Mouse (Mus musculus) CD4-positive helper T cell, adult 2 months (primary cell): ENCODE results near the gene Uchl1.

Experiments used
- DNase-seq: peaks from one replicate; pipeline ENCODE4 v3.0.0-alpha.2; 2012; ENCODE audit warnings: low read depth, missing footprints, low spot score

Uchl1 gene

DNA sequence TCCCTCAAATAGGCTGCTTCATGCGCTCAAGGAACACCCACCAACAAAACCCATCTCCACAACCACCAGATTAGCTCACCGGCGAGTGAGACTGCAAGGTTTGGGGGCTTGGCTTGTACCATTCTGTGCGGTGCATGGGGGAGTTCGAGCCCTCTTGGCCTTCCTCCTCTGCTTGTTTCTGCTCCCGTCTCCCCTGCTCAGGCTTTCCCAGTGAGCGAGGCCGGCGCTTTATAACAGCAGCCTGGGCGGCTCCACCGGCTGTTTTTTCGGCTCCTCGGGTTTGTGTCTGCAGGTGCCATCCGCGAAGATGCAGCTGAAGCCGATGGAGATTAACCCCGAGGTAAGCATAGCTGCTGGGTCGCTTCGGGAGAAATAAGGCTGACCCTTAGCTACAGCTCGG lies at the start of gene Uchl1:
Gene Uchl1 (plus strand): TSS at position 109 of the 400 bp plus-strand sequence.
- DNase-seq: no peak

DNA sequence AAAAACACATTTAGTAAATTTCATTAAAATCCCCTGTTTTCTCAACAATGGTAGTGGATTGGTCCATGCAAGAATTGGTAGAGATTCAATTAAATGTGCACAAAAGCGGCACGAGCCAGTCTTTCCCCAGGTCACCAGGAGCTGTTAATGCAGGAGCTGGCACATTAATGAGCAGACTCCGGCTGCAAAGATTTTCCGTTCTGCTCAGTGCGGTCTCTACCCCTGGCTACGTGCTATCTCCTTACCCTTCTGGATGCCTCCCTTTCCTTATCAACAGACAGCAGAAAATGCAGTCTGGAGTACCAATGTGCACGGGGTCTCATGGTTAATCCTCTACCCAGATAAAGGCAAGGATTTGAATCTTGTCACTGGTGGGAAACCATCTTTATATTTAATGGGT lies 48.1 kb upstream of the Uchl1 start:
- DNase-seq: no peak

DNA sequence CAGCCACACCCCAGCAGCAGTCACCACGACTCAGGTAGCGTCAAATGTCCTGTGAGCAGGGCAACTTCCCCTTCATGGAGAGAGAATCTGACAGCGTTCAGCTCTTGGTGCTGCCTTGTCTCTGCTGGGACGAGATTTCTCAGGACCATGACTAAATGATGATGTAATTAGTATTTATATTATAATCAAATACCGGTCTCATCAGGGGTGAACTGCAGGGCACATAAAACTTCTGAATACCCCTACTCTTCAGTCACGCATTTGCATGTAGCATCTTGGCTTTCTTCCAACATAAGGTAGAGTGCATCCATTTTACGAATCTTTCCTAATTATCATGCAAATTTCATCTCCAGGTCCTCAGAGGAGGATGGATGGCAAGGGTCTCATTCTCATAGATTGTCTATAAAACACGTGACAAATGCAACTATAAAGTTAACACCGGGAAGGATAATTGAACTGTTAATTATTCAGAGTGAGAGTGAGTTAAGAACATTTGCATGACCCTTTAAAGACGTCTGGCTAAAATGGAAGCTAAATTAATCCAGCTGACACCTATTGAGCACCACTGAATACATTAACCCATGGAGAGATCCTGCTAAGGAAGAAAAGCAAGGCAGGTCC lies 40.3 kb upstream of the Uchl1 start:
- DNase-seq: no peak

DNA sequence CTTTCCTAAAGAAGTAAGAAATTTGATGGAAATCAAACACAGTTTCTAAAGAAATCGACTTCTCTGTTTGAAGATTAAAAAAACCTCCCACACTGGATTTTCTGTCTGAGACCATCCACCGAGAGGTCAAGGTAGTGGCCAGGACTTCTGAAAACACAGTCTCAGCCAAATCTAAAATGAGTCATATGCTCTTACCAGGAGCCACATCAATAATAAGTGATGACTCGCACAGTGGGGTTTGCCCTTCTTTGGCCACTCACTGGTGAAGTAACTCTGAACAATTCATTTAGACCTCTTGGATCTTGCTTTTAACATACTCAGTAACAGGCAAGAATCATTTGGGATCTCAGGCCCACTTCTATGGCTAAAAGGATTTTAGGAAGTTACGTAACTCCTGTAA lies 33.7 kb upstream of the Uchl1 start:
- DNase-seq: no peak

DNA sequence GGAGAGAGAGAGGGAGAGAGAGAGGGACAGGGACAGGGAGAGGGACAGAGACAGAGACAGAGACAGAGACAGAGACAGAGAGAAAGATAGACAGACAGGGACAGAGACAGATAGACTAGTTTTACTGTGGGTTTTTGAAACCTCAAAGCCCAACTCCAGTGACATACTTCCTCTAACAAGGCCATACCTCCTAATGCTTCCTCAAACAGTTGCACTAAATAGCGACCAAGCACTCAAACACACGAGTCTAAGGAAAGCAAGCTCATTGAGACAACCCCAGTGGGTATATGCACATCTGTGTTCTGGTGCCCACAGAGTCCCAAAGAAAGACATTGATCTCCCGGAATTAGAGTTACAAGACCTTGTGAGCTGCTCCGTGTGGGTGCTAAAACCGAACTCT lies 32.6 kb upstream of the Uchl1 start:
- no peak for DNase-seq

DNA sequence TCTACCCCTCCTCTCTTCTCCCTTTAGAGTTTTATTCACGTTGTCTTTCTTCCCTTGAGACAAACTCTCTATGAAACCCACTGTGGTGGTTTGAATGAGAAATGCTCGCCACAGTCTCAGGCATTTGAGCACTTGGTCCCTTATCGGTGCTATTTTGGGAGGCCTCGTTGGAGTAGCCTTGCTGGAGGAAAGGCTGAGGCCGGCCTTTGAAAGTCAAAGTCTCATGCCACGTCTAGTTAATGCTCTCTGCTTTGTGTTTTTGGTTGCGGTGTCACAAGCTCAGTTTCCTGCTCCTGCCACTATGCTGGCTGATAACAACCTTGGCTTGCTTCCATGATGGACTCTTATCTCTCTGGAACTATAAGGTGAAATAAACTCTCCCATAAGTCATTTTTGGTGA lies 28.4 kb upstream of the Uchl1 start:
- no peak for DNase-seq

DNA sequence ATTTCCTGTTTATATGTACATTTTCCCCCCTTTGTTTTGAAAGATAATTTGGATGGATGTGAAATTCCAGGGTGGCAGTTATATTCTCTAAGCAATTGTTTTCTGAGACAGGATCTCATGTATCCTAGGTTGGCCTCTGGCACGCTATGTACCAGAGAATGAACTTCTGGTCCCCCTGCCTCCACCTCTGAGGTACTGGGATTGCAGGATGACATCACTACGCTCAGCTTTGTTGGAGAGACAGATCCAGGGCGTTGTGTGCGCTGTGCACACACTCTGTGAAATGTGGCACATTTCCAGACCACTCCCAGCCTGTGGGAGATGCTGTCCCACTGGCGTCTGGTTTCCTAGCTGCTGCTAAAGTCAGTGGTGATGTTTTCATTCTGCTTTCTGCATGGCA lies 21.7 kb upstream of the Uchl1 start:
- DNase-seq: no peak

DNA sequence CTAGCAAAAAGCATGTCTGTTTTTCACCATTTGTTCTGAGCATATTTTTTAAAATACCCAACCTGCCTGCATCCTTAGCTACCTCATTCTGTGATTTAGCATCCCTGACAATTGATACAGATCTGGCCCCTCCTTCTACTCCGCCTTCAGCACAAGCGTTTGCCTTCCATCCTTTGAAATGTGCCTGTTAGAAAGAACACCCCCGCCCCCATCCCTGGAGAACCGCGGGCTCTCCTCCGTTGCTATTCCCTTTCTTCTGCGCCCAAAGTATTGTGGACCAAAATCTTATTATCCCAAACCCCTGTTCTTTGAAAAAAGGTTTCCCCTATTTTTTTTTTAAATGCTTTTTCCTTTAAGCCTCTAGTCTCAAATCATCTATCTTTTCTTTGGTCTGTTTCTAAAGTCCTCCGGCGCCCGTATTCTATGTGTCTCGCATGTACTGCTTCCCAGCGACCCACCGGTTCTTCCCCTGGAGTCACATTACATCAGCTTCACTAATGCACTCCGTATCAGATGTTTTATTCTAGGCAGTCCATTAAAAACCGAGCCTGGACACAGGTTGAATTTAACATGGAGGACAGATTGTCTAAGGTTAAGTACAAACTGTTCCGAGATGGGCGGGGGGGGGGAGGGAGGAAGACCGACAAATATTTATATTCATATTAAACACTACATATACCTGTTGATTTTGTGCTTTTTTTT lies 551 bp upstream of the Uchl1 start:
- no peak for DNase-seq

DNA sequence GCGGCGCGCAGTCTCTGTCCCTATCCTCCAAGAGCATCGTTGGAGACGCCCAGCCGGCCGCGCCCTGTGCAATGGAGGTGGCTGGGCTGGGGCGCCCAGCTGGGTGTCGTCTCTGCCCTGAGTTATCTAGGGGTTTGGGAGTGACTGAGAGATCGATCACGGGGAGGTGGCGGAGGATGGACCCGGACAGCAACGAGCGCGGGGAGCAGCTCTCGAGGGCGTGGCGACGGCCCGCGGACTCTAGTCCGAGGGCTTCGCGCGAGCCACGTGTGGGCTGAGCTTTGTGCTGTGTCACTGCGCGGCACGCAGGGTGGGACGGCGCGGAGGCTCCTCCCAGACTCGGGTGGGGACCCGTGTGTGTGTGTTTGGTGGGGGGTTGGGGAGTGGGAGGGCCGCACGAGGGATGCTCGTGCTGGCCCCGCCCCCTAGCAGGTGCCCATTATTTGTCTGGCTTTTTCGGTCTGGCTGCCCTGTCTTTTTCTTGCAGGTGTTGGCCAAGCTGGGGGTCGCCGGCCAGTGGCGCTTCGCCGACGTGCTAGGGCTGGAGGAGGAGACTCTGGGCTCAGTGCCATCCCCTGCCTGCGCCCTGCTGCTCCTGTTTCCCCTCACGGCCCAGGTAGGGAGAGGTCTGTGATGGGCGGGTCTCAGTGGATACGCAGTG lies 696 bp downstream of the Uchl1 start:
- DNase-seq: no peak

DNA sequence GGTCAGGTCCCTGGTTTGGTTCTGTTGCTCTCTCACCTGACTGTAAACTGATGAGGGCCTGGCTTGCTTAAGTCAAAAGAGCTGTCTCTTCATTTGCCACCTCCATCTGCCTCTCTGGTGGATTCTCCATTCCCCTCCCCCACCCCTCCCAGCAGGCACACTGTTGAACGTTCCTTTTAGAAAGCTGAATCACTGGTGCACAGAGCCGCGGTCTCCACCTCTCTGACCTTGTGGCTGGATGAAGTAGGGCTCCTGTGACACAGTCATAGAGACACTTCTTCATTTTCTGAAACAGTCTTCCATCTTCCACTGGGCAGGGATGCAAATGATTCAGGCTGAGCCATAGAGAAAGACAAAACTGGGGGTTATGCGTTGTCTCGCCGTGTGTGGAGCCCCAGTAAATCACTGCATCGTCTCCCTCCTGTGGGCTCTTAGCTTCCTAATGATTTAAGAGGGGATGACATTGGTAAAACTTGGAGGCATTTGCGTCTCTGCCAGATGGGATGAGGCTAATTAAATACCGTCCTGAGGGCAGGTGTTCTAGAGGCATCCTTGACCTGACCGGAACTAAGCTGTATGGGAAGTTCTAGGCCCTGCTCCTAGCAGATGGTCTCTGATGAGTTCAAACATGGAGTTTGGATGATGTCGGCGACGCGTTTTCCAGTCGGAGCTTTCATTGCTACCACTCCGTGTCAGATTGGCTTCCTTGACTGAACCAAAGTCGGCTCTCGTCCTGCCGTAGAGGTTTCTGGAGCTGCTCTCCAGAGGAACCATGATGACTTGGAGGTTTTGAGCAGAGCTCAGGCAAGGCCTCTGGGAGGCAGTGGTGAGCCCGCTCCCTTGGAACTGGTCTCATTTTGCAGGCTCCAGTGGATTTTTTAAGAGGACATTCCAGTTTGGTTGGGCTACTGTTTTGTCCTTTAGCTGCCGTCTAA lies 1.8 kb downstream of the Uchl1 start:
- DNase-seq: no peak

DNA sequence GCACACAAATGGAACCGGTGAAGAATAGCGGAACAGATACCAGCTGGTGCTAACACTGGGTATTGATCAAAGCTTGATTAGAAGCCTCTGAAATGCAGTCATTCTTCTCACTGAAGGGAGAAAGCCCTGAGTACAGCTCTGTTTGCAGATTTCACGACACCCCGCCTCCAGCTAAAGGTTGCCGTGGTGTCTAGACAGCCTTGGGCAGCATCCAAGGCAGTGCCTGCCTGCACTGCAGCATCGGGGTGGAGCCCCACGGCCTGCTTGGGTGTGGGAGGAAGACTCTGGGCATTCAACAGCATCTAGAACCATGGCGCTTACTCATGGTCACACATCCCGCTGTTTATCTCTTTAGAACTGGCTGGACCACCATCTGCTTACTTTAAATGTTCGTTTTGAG lies 3.3 kb downstream of the Uchl1 start:
- DNase-seq: no peak

DNA sequence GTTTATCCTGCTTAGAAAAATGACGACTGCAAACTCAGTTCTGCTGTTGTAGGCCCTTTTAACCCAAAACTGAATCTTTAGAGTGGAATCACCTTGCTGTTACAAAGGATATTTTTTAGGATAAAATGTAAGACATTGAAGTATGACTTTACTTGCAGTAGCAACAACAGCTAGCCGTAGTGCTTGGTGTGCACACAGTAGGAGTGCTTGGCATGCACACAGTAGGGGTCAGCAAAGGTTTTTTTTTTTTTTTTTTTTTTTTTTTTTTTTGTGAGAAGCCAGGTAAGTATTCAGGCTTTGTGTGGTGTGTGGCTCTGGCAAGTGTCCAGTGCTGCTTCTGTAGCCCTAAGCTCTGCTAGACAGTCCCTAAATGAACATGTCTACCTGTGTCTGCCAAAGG lies 10.0 kb downstream of the Uchl1 start:
- no peak for DNase-seq

DNA sequence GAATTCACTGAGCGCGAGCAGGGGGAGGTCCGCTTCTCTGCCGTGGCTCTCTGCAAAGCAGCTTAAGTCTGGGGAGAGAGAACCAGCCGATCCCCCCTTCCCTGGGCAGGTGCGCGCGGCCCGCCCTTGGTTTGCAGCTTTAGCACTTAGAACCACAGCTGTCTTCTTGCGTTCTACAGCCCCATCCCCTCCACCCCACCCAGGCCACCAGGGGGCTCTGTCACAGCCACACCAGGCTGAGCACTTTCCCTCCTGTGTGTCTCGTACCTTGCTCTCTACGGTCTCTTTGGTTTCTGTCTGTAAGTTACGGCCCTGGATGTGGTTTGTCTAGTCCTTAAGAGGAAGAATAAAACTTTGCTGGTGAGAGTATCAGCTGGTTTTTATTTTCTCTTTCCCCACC lies 11.0 kb downstream of the Uchl1 start:
- DNase-seq: no peak

DNA sequence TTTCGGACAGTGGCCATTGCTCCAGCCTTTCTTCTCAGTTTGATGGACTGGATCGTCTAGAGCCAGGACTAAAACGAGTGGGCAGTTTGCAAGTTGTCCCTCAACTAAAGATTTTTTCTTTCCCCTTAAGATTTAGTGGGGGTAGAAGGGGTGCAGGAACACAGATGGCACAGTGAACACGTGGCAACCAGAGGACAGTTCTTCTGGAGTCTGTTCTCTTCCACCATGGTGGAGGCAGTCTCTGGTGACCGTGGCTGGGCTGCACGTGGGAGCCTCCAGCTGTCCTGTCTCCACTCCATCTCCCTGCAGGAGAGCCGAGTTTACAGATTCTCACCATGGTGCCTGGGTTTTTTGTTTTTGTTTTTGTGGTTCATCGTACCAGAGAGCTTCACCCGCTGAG lies 11.8 kb downstream of the Uchl1 start:
- no peak for DNase-seq

DNA sequence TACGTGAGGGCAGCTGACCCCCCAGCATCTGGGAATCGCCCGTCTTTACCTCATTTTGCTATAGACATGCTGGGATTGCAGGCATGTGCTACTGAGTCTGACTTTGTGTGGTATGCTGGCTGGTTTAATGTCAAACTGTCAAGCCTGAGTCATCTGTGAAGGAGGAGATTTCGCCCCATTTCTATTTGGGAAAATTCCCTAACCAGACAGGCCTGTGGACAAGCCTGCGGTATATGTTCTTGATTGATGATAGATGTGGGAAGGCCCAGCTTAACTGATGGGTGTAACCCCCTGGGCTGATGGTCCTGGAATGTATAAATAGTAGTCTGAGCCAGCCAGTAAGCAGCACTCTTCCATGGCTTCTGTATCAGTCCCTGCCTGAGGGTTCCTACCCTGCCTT lies 12.4 kb downstream of the Uchl1 start:
- no peak for DNase-seq

DNA sequence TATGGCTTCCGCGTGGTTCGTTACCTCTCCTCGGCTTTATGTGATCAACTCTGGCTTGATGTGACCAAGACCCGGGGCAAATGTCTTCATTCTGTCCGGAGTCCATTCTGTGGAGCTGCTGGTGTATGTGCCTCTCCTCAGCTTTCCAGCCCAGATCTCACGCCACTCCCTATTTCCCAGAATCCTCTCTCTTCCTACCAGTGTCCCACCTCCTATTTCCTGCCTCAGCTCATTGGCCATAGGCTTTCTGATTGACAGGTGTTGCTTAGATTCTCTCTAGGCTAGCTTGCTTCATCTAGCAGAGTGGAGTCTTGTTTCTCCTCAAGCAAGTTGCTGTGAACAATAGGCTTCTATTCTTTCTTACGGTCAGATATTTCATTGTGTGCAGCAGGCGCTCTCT lies 13.9 kb downstream of the Uchl1 start:
- DNase-seq: no peak

DNA sequence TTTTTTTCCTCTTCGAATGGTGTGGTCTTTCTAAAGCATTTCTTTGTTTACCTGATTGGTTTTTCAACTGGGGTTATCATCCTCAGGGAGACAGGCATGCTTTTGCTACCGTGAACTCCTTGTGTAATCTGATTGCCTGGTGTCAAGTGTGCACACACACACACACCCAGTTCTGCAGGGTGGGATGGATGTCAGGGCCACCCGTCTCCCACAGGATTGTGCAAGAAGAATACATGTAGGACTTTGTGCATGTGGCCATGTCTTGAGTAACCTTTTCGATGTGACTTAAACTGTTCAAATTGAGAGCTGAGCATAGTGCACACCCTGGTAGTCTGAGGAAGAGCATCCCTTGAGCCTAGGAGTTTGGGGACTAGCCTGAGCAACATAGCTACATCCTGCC lies 17.3 kb downstream of the Uchl1 start:
- DNase-seq: no peak

DNA sequence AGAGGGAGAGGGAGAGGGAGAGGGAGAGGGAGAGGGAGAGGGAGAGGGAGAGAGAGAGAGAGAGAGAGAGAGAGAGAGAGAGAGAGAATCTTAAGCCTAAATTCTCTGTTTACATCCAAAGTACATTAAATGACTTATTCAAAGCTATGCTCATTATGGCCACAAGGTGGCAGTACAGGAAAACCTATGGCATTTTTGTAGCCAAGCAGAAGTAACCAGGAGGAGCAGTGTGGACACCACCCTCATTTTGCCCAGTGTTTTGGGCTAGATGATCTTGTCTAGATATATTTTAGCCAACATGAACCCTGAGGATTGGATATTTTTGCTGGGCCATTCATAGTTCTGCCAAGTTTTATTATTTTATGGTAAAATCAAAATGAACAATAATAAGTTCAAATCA lies 21.2 kb downstream of the Uchl1 start:
- DNase-seq: peak; percentile 51

DNA sequence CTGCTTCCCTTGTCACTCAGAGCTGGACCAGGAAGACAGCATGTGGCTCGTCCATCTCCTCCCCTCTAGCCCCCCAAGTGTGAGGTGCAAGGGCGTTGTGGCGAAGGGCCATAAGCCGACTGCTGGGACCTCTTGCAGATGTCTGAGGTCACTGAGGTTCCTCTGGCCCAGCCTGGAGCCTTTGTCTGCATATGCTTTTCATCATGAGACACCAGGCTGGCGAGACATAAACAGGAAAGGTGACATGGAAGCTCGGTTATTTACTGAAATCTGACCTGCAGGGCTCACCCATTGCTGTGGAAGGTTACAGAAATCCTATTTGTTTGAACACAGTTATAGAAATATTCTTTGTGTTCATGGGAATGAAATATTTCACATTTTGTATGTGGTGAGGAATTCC lies 24.0 kb downstream of the Uchl1 start:
- no peak for DNase-seq

DNA sequence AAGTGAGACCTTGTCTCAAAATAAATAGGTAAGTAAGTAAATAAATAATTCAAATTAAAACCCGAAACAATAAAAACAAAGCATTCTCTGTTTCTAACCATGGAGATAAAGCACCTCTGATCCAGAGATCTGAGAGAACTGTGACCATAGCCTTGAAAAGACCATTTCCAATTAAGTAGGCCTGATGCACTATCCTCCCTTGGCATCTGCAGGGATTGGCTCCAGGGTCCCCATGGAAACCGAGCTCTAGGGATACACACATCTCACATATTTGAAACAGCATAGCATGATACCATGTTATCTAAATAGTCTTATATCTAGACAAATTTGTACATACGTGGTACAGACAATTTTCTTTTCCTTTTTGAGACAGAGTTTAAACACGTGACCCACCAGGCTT lies 26.1 kb downstream of the Uchl1 start:
- no peak for DNase-seq

DNA sequence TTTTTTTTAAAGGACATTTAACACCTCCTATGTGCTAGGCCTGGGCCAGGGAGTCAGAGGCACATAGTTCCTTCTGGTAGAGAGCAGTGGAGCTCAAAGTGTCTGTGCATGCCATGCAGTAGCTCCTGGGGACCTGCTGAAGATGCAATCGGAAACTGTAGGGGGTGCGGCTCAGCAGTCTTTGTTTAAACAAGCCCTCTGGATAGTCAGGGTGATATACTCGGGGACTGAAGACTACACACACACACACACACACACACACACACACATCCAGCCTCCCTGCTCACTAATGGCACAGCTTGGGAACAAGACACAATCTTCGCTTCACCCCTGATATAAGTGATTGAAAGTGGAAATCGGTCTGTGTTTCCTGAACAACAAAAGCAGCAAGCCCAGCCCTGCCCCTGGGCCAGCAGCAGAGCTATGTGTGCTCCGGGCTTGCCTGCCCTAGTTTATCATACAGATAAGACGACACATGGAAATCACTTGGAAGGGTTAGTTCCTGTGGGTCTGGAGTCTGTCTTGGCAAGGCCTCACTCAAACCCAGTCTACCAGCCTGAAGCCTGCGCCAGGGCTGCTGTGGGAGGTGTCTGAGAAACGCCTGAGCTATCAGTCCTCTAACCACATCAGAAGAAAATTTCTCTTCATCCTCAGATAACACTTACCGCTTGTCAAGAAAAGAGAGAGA lies 27.6 kb downstream of the Uchl1 start:
- DNase-seq: no peak

DNA sequence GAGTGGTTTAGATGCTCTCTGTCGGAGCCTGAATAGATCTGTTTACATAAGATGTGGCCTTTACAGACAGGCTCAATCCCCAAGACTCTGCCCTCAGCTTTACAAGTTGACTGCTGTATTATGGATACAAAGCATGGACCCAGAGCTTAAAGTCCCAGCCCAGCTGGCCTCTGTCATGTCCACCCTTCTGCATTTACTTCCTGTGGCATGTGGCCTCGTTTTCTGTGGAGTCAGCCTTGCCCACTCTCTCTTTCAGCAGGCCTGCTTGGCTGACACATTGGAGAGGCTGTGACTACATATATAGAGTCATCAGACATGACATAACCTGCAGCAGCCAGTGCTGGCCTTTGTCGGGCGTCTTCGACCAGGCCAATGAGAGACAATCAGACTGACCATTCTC lies 32.0 kb downstream of the Uchl1 start:
- no peak for DNase-seq
